Mouse (Mus musculus) thymus, postnatal 4 days (tissue): ENCODE data around the gene Acox1.

Experiments
- DNase-seq: peaks from one replicate; pipeline ENCODE4 v3.0.0; 2021

Gene Acox1

GRCm38 (mm10) chr11:116198639-116199531, at the start of gene Acox1, which contains the start of gene Ten1:
Gene Acox1, minus strand, starts transcription at chr11:116199045.
Gene Ten1, plus strand, starts transcription at chr11:116198855.
- DNase-seq, result peak; percentile 98

GRCm38 (mm10) chr11:116247502-116248222, 48.8 kb upstream of the Acox1 start:
- DNase-seq, result no peak

- DNase-seq, result no peak
These were observed 46.8 kb upstream of the Acox1 start for GRCm38 (mm10) chr11:116245616-116246015.

- no peak for DNase-seq
These were observed 45.7 kb upstream of the Acox1 start for GRCm38 (mm10) chr11:116244580-116244979.

GRCm38 (mm10) chr11:116241744-116242235, 42.9 kb upstream of the Acox1 start:
- DNase-seq, result no peak

GRCm38 (mm10) chr11:116239797-116240196, 41.0 kb upstream of the Acox1 start:
- no peak for DNase-seq

GRCm38 (mm10) chr11:116237742-116238395, 39.0 kb upstream of the Acox1 start, which contains the start of gene Evpl:
Gene Evpl, minus strand, starts transcription at chr11:116238077.
- DNase-seq, result peak; percentile 81

GRCm38 (mm10) chr11:116234901-116235300, 36.1 kb upstream of the Acox1 start:
- no peak for DNase-seq

- peak; percentile 5 for DNase-seq
These were observed 33.6 kb upstream of the Acox1 start for GRCm38 (mm10) chr11:116232427-116232826.

GRCm38 (mm10) chr11:116228699-116229098, 29.9 kb upstream of the Acox1 start:
- DNase-seq, result no peak

- peak; percentile 96 for DNase-seq
These were observed 27.6 kb upstream of the Acox1 start for GRCm38 (mm10) chr11:116226414-116226813.

GRCm38 (mm10) chr11:116222740-116223059, 23.9 kb upstream of the Acox1 start:
- DNase-seq, result no peak

GRCm38 (mm10) chr11:116221931-116222739, 23.3 kb upstream of the Acox1 start:
- peak; percentile 41 for DNase-seq

- DNase-seq, result peak; percentile 86
These were observed 21.0 kb upstream of the Acox1 start for GRCm38 (mm10) chr11:116219885-116220284.

- DNase-seq, result peak; percentile 32
These were observed 20.0 kb upstream of the Acox1 start for GRCm38 (mm10) chr11:116218737-116219400.

- DNase-seq, result no peak
These were observed 19.4 kb upstream of the Acox1 start for GRCm38 (mm10) chr11:116218263-116218662.

- peak; percentile 7 for DNase-seq
These were observed 17.7 kb upstream of the Acox1 start for GRCm38 (mm10) chr11:116216549-116216948.

- no peak for DNase-seq
These were observed 17.1 kb upstream of the Acox1 start for GRCm38 (mm10) chr11:116215991-116216390.

- DNase-seq, result peak; percentile 76
These were observed 16.3 kb upstream of the Acox1 start for GRCm38 (mm10) chr11:116215181-116215580.

- no peak for DNase-seq
These were observed 15.1 kb upstream of the Acox1 start for GRCm38 (mm10) chr11:116213877-116214510.

GRCm38 (mm10) chr11:116212847-116213246, 14.0 kb upstream of the Acox1 start:
- DNase-seq, result no peak
